Mouse (Mus musculus): ENCODE measurements around the gene Cald1.

Cald1 gene

GRCm38 (mm10) chr6:34716206-34716887 lies 118.0 kb downstream of the Cald1 start:
- intact Hi-C loops (cut with DNase I), result no loop called here

DNA sequence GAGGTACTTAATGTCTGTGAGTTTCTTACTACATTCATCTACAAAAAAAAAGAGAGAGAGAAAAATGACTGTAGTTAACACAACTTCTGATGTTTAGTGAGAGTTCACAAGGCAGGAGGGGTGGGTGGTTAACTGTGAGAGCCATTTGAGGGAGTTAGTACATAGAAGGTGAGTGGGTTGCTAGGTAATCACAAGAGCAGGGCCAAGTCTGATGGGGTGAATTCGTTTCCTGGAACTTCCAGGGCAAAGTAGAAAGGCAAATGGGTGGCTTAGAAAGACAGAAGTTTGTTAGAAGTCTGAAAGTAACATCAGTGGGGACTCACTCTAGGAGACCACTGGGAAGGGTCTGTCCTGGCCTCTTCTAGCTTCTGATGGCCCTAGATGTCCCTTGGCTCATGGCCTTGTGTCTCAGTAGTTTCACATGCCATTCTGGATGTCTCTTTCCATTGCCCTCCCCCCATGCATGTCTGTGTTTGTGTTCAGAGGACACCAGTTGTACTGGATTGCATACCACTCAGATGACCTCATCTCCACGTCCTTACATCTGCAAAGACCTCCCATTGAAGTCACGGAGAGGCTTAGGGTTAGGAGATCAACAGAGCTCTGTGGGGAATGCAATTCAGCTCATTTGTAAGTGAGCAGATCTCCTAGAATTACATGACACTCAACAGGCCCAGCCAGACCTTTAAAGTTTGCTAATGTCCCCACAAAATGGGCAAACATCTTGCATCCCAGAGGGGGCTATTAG lies 118.8 kb downstream of the Cald1 start:
- intact Hi-C loops (cut with DNase I), result no loop called here

- intact Hi-C loops (cut with DNase I), result no loop called here
Measured at GRCm38 (mm10) chr6:34717651-34718050, 119.4 kb downstream of the Cald1 start.

GRCm38 (mm10) chr6:34719141-34719680 lies 120.9 kb downstream of the Cald1 start:
- intact Hi-C loops (cut with DNase I), result no loop called here

DNA sequence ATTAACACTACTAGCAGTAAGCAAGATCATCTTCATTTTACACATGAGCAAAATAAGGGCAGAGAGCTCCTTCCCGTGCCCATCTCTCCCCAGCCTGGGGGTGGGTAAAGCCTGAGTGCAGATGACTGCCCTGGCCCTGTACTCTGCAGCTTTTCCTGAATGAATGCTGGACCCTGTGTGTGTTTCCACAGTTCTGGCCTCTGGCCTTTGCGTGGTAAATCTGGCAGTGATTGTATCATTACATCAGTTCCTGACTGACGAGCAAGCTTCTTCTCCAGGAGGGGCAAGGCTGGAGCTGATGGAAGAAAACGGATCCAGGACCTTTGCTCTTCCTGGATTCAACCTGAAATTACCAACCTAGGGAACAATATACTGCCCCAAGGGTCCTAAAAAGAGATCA lies 122.1 kb downstream of the Cald1 start:
- intact Hi-C loops (cut with DNase I), result no loop called here

- intact Hi-C loops (cut with DNase I), result no loop called here
Measured at GRCm38 (mm10) chr6:34721740-34722139, 123.4 kb downstream of the Cald1 start.

- intact Hi-C loops (cut with DNase I), result no loop called here
Measured at GRCm38 (mm10) chr6:34722660-34723059, 124.4 kb downstream of the Cald1 start.

DNA sequence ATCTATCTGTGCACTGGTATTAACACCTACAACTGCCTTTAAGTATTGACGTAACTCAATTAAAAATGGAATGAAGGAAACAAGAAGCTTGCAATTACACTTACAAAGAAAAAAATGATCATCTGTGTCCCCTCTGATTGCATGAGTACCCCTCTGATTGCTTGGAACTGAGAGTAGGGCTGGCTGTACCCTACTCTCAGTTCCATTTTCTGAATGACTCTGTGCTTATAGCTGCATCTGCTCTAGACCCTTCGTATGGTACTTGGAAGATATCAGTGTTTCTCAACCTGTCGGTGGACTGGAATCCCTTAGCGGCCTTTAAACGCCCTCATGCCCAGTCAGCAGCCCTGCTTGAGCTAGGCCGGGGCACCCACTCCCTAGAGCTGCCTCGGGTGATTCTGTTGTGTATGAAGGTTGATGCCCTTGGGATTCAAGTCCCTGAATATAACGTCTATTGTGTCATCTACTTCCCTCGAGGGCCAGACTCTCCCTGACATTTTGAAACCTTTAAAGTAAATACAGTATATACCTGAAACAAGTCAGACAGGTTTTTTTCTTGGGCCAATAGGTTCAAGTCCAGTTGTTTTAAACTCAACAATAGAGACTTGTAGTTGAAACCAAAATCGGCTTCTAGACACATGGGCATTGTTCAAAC lies 125.1 kb downstream of the Cald1 start:
- intact Hi-C loops (cut with DNase I), result no loop called here

GRCm38 (mm10) chr6:34725660-34726059 lies 127.4 kb downstream of the Cald1 start:
- intact Hi-C loops (cut with DNase I), result no loop called here

DNA sequence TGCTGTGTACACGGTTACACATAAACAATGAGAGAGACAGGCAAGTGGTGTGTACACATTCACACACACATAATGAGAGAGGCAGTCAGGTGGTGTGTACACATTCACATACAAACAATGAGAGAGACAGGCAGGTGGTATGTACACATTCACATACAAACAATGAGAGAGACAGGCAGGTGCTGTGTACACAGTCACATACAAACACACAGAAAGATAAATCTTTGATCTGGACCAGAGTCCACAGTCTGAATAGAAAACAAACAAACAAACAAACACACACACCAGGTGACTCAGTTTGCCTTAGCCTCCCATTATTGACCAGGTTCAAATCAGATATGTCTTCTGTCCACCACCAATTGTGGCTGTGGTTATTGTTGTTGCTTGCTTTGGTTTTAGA lies 127.8 kb downstream of the Cald1 start:
- intact Hi-C loops (cut with DNase I), result no loop called here

- intact Hi-C loops (cut with DNase I), result no loop called here
Measured at GRCm38 (mm10) chr6:34727316-34727983, 129.2 kb downstream of the Cald1 start.

GRCm38 (mm10) chr6:34729449-34730151 lies 131.3 kb downstream of the Cald1 start:
- intact Hi-C loops (cut with DNase I), result no loop called here

GRCm38 (mm10) chr6:34731007-34731406 lies 132.7 kb downstream of the Cald1 start:
- intact Hi-C loops (cut with DNase I), result no loop called here

GRCm38 (mm10) chr6:34731529-34731928 lies 133.2 kb downstream of the Cald1 start:
- intact Hi-C loops (cut with DNase I), result no loop called here

DNA sequence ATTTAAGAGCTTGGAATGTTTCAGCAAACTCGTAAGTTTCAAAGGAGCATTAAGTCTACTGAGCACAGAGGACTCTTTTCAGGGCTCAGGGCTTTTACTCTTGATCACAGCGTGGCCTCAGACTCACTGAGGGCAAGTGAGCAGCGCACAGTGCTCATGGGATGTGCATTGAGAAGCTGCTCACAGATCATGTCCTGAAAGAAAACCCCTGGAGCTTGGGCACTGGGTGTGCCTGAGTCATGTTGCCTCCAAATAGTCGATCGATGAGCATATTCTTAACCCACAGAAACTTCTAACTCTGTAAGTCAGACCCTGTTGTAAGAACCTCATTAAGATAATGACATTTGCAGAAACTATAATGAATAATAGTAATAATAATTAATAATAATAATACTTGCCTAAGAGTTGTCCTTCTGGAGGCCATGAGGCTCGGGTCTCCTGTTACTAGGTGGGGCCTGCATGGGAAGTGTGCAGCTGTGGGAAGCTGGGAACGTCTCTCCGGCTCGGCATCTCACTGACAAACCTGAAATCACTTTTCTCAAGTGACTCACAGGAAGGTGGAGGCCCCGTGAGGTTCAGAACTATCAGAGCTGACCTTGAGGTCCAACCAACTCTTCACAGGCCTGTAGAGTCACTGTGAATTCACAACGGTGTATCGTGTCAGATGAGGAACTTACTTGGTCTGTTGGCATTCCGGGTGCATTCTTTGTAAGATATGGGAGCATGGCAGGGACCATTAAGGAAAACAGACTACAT lies 136.8 kb downstream of the Cald1 start:
- intact Hi-C loops (cut with DNase I), result no loop called here

DNA sequence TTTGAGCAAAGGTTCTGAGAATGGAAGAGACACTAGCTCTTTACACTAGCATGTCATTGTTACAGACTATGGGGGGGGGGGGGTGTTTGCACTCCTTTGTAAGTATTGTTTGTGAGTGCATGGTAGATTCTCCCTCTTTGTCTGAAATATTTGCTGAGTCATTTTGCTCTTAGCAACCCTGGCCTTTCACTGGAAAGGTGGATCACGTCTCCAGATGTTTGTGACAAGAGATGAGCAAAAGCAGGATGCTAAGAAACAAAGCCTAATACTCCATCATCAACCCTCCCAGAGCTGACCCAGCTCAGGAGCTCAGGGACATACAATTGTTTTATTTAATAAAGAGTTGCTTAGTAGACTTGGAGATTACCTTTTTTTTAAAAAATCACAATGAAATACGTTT lies 138.6 kb downstream of the Cald1 start:
- intact Hi-C loops (cut with DNase I), result no loop called here

- intact Hi-C loops (cut with DNase I), result no loop called here
Measured at GRCm38 (mm10) chr6:34743946-34744345, 145.6 kb downstream of the Cald1 start.

GRCm38 (mm10) chr6:34747846-34748245 lies 149.5 kb downstream of the Cald1 start:
- intact Hi-C loops (cut with DNase I), result no loop called here

- intact Hi-C loops (cut with DNase I), result no loop called here
Measured at GRCm38 (mm10) chr6:34748566-34748965, 150.3 kb downstream of the Cald1 start.

GRCm38 (mm10) chr6:34749526-34749925 lies 151.2 kb downstream of the Cald1 start:
- intact Hi-C loops (cut with DNase I), result no loop called here
